Mouse (Mus musculus) olfactory bulb, adult 2 months (tissue): Measurements from ENCODE around the gene Pde4b.

Experiments
- CTCF ChIP-seq: fragments of 200-500 bp; IDR thresholded peaks from 2 replicates; pipeline ENCODE4 v1.5.1; 2012; ENCODE audit warnings: low read depth, mild to moderate bottlenecking, low read length, moderate library complexity; ENCODE audit not compliant: insufficient read depth
- POLR2A ChIP-seq: fragments of 200-500 bp; IDR thresholded peaks from 2 replicates; pipeline ENCODE4 v1.6.1; 2012; ENCODE audit warnings: mild to moderate bottlenecking, low read depth, low read length, moderate library complexity; ENCODE audit not compliant: insufficient read depth

GRCm38 (mm10) chr4:102507753-102508152, 420.4 kb downstream of the Pde4b start:
- TF ChIP-seq POLR2A (no peak), CTCF (no peak)
